Mouse (Mus musculus) megakaryocyte, embryonic 14.5 days (primary cell): ENCODE results near the gene Pramel1.

Source experiments
- FLI1 ChIP-seq: IDR thresholded peaks from 2 replicates; pipeline ENCODE4 v1.6.1; 2012; ENCODE audit warnings: low read length, inconsistent platforms, mixed read lengths
- GATA1 ChIP-seq: IDR thresholded peaks from 3 replicates; pipeline ENCODE4 v1.6.1; 2012; ENCODE audit warnings: mixed read lengths, low read length, inconsistent platforms, borderline replicate concordance

- TF ChIP-seq GATA1 (no peak), FLI1 (no peak)
Measured at GRCm38 (mm10) chr4:143349484-143349906, 44.7 kb upstream of the Pramel1 start, which contains the start of gene Lrrc38.
